Mouse (Mus musculus) limb, embryonic 10.5 days (tissue): ENCODE measurements around the gene Krtap6-2. TPM values are rescaled to one million over a fixed set of nuclear protein-coding genes. Genes with fewer than 3 reads are reported as not detected.

ENCODE experiments used
- DNase-seq: peaks from one replicate; pipeline ENCODE4 v3.0.0-alpha.2; 2017; ENCODE audit warnings: low spot score
- H3K27ac ChIP-seq: fragments of 300-500 bp; sonication (generic); 2 replicates; pipeline ENCODE4 v1.5.1; 2016; ENCODE audit warnings: mild to moderate bottlenecking
- H3K27me3 ChIP-seq: fragments of 300-500 bp; sonication (generic); 2 replicates; pipeline ENCODE4 v1.6.1; 2016; ENCODE audit warnings: low read depth, mild to moderate bottlenecking; ENCODE audit not compliant: poor library complexity, severe bottlenecking
- H3K36me3 ChIP-seq: fragments of 300-500 bp; sonication (generic); 2 replicates; pipeline ENCODE4 v1.6.1; 2016; ENCODE audit warnings: mild to moderate bottlenecking, moderate library complexity
- H3K4me1 ChIP-seq: fragments of 300-500 bp; sonication (generic); 2 replicates; pipeline ENCODE4 v1.6.1; 2016
- H3K4me3 ChIP-seq: fragments of 300-500 bp; sonication (generic); 2 replicates; pipeline ENCODE4 v1.5.1; 2016; ENCODE audit warnings: mild to moderate bottlenecking, moderate library complexity
- H3K9me3 ChIP-seq: fragments of 300-500 bp; sonication (generic); replicated peaks from 2 replicates; pipeline ENCODE4 v1.6.1; 2016; ENCODE audit warnings: mild to moderate bottlenecking
- WGBS: fragments of 180-500 bp; shearing (Covaris S2); methylation state at CpG from one replicate; pipeline ENCODE4 v1.1.7; 2016; 5-methylcytosine and 5-hydroxymethylcytosine counted together
- polyA plus RNA-seq: library from polyadenylated mRNA; unstranded; fragments of >200 nt; fragmentation: Nextera tagmentation; extraction: Ambion mirVana; gene quantifications from 2 replicates; pipeline ENCODE4 v1.2.1, GENCODE M21; 2016

The Krtap6-2 gene
- polyA plus RNA-seq, result not detected in 2 replicates

DNA sequence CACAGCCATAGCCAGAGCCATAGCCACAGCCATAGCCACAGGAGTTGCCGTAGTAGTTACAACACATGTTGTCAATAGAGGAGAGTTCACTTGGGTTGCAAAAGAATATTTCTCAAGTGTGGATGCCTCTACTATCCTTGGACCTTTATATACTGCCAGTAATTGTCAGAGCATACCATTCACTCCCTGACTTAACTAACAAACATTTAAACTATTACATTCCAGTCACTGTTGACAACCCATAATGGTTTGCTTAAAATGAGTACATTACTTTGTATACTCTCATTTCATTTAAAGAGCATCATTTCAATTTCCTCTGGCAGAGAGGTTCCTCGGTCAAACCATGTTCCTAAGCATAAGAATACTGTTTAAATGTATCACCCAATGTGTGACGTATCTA is at the start of gene Krtap6-2:
Gene Krtap6-2, minus strand, starts transcription at position 101 of the 400 bp plus-strand sequence.
- DNase-seq, result no peak
- H3K4me3 ChIP-seq, result no peak within 1 kb of the TSS
- H3K36me3 ChIP-seq, result no peaks in the 10 kb centered on the region
- no peaks in the 10 kb centered on the region for H3K9me3 ChIP-seq
- WGBS, result 93% methylated on average over 3 of the region's 3 CpGs
- no peaks in the 10 kb centered on the region for H3K27me3 ChIP-seq
- no peaks in the 10 kb centered on the region for H3K4me1 ChIP-seq
- H3K27ac ChIP-seq, result no peak within 1 kb of the TSS

DNA sequence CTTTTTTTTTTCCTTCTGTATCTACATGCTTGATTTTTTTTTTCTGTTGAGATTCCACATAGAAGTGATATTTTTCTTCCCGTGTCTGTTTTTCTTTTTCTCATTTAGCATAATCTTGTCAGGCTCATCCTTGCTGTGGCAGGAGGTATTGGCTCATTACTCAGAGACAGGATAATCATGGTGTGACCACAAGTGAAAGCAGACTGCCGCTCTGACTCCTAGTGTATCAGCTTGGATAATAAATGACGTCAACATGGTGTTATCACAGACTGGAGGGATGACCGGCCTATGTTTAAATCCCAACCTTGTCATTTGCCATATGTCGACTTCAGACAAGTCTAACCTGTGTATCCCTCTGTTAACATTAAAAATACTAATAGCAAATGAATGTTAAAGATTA is 41.3 kb upstream of the Krtap6-2 start:
- no peaks in the 10 kb centered on the region for H3K36me3 ChIP-seq
- H3K9me3 ChIP-seq, result no peaks in the 10 kb centered on the region
- no peaks in the 10 kb centered on the region for H3K4me1 ChIP-seq
- no peak overlapping the region for H3K4me3 ChIP-seq
- 88% methylated on average over 5 of the region's 5 CpGs for WGBS
- H3K27me3 ChIP-seq, result no peaks in the 10 kb centered on the region
- DNase-seq, result no peak
- H3K27ac ChIP-seq, result no peak overlapping the region

DNA sequence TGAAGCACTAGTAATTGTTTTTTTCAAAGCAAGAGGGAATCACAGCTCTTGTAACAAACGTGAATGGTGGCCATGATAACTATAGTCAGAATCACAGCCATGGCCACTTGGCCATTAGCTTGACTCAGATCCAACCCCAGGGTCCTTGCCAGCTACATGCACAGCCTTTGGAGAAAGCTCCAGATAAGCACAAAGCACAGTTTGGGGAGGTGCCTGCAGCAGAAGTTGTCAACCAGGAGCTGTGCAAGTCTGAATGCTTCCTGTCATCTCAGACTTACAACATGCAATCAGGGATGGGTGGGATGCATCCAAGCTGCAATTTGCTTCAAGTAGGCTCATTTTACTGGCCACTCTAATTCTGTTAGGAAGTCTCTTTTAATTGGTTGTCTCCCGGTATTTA is 9.7 kb upstream of the Krtap6-2 start:
- H3K4me3 ChIP-seq, result no peak overlapping the region
- DNase-seq, result no peak
- no peak overlapping the region for H3K27ac ChIP-seq
- WGBS, result 88% methylated on average over 2 of the region's 2 CpGs
- H3K36me3 ChIP-seq, result no peaks in the 10 kb centered on the region
- no peaks in the 10 kb centered on the region for H3K4me1 ChIP-seq
- no peaks in the 10 kb centered on the region for H3K27me3 ChIP-seq
- no peaks in the 10 kb centered on the region for H3K9me3 ChIP-seq

DNA sequence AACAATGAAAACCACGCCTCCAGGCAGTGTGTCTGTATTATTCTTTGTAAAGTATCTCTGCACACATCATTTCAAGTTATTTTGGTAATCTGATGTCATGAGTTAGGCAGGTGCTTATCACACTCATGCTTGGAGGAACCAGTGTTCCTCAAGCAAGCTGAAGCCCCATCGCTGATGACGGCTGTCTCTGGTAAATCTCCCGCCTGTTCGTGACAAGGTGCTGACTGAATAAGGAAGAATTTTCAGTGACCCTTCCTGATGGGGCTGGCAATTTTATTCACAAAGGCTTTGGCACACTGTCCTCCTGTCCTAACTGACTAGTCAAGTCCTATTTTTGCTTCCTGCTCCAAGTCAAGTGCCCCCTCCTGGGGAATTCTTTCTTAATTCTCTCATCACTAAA is 5.4 kb upstream of the Krtap6-2 start:
- no peaks in the 10 kb centered on the region for H3K36me3 ChIP-seq
- 91% methylated on average over 5 of the region's 5 CpGs for WGBS
- no peaks in the 10 kb centered on the region for H3K9me3 ChIP-seq
- no peak overlapping the region for H3K27ac ChIP-seq
- no peak overlapping the region for H3K4me3 ChIP-seq
- no peaks in the 10 kb centered on the region for H3K4me1 ChIP-seq
- H3K27me3 ChIP-seq, result no peaks in the 10 kb centered on the region
- DNase-seq, result no peak

DNA sequence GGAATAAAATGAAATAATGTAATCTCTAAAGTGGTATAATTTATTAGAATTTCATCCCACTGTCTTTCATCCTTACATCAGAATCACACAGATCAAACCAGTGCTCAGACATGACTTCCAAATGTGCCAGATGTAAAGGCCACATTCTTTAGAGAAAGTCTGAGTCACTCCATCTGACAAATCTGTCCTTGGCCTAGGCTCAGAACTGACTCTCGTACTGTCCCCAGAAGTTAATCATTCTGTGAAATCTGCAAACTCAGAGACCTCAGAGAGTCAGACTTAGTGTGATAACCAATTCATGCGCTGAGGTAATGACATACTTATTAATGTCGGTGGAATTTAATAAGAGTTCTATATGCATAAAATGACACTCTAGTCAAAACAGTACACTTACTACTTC is 3.6 kb downstream of the Krtap6-2 start:
- H3K27me3 ChIP-seq, result no peaks in the 10 kb centered on the region
- no peak overlapping the region for H3K4me3 ChIP-seq
- no peaks in the 10 kb centered on the region for H3K9me3 ChIP-seq
- H3K36me3 ChIP-seq, result no peaks in the 10 kb centered on the region
- no peaks in the 10 kb centered on the region for H3K4me1 ChIP-seq
- WGBS, result 92% methylated on average over 3 of the region's 3 CpGs
- no peak overlapping the region for H3K27ac ChIP-seq
- DNase-seq, result no peak

DNA sequence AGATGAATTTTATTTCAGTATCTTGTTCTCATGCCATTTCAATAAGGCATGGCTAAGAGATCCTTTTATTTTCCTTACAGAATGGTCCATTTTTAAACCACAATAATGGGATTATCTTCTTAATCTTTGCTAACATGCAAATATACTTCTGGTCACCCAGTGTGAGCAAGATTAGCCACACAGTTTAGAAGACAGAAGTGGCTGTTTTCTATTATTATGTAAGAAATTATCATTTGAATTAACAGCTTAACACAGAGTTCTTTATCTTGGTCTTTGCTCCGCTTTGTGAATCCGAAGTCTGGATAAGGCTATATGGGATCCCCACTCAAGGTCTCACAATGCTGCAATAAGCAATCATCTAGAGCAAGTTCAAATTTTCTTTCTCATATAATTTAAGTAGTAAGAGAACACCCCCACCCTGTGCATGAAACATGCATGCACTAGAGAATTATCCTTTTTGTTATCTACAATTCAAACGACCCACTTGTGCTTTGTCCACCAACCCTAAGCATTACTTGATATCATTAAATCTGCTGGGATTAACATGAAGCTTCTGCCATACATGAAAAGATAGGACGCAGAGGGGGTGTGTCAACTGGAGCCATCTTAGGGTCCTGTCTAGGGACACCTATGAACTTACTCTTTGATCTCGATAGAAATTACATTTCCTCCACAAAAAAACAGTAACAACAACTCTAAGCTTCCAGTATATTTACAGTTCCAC is 9.4 kb downstream of the Krtap6-2 start:
- Histone ChIP-seq H3K27me3 (no peaks in the 10 kb centered on the region), H3K36me3 (no peaks in the 10 kb centered on the region), H3K27ac (no peak overlapping the region), H3K4me1 (no peaks in the 10 kb centered on the region), H3K9me3 (no peaks in the 10 kb centered on the region), H3K4me3 (no peak overlapping the region)
- WGBS, result 90% methylated on average over 5 of the region's 5 CpGs
- DNase-seq, result no peak

DNA sequence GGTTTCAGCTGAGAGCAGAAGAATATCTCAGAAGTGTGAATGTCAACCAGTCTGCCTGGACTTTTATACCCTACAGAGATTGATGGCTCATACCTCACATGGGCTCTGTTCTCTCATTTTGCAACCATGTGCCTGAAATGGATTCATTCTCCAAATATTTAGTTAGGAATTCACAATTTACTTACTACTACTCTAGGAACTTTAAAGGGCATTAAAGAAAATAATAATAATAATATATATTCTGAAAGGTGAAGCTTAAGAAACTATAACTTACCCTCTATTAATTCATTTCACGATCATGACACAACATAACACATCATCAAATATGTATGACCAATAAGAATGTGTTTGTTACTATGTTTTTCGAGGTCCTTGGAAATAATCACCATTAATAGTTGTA is 16.1 kb downstream of the Krtap6-2 start, which contains the start of gene Krtap21-1:
Gene Krtap21-1, minus strand, starts transcription at position 101 of the 400 bp plus-strand sequence.
- 85% methylated on average over 2 of the region's 2 CpGs for WGBS
- H3K4me1 ChIP-seq, result no peaks in the 10 kb centered on the region
- no peaks in the 10 kb centered on the region for H3K9me3 ChIP-seq
- H3K36me3 ChIP-seq, result no peaks in the 10 kb centered on the region
- no peaks in the 10 kb centered on the region for H3K27me3 ChIP-seq
- no peak for DNase-seq
- no peak within 1 kb of the TSS for H3K4me3 ChIP-seq
- no peak within 1 kb of the TSS for H3K27ac ChIP-seq

DNA sequence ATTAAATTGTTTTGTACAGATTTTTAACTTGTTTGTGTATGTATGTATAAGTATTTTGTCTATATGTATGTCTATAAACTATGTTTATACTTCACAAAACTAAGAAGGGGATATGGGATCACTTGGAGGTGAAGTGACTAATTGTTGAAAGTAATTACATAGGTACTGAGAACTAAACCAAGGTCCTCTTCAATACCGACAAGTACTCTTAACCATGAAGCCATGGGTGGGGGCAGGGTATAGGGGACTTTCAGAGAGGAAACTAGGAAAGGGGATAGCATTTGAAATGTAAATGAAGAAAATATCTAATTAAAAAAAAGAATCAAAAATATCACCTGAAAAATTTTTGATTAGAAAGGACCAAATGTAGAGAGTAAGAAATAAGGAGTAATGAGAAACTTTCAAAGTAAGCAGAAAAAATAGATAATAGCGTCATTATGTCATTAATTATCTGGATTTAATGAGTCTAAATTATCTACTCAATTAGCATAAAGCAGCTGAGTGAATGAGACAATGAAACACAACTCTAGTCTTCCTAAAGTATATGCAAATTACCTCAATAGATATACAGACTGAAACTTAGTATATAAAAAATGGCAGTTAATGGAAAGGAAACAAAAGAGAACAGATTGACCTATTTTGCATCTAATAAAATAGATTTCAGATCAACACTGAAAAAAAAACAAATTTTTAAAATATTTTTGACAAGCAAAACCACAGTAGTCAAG is 47.0 kb downstream of the Krtap6-2 start:
- Histone ChIP-seq H3K9me3 (no peaks in the 10 kb centered on the region), H3K36me3 (no peaks in the 10 kb centered on the region), H3K4me3 (no peak overlapping the region), H3K27me3 (no peaks in the 10 kb centered on the region), H3K4me1 (no peaks in the 10 kb centered on the region), H3K27ac (no peak overlapping the region)
- DNase-seq, result no peak
- 81% methylated on average over 2 of the region's 2 CpGs for WGBS

Other genes with a start within 250 kb of the Krtap6-2 start
- gene 1110057P08Rik, start 245.4 kb downstream of the Krtap6-2 start, polyA plus RNA-seq, result not detected in 2 replicates
- not detected in 2 replicates for gene Krtap20-2, start 214.2 kb downstream of the Krtap6-2 start, polyA plus RNA-seq
- not detected in 2 replicates for gene Krtap21-1, start 16.2 kb downstream of the Krtap6-2 start, polyA plus RNA-seq
- not detected in 2 replicates for gene Krtap8-1, start 67.8 kb upstream of the Krtap6-2 start, polyA plus RNA-seq
- not detected in 2 replicates for gene Krtap7-1, start 88.2 kb upstream of the Krtap6-2 start, polyA plus RNA-seq
- gene Krtap11-1, start 151.1 kb upstream of the Krtap6-2 start, polyA plus RNA-seq, result not detected in 2 replicates